Mouse (Mus musculus) ES-Bruce4 (cell line): ENCODE results near the gene Washc1.
A peak's percentile ranks its signal among the peaks of the same experiment; 100 is the strongest.

Source experiments
- CTCF ChIP-seq: IDR thresholded peaks from one replicate; pipeline ENCODE4 v1.8.1; 2011; ENCODE audit warnings: low read depth, low read length
- POLR2A ChIP-seq: IDR thresholded peaks from one replicate; pipeline ENCODE4 v1.8.1; 2011; ENCODE audit warnings: low read length; ENCODE audit not compliant: insufficient read depth

- TF ChIP-seq POLR2A (peak; percentile 18), CTCF (no peak)
Observed at GRCm38 (mm10) chr17:66111402-66111959, at the start of gene Washc1.
